Mouse (Mus musculus) lung, adult 2 months (tissue): ENCODE results near the gene Glmp. TPM values are rescaled to one million over a fixed set of nuclear protein-coding genes. Genes with fewer than 3 reads are reported as not detected.

Source experiments
- polyA plus RNA-seq: library from polyadenylated mRNA; depleted of rRNA; stranded (reverse); fragments of >200 nt; gene quantifications from 2 replicates; pipeline ENCODE4 v1.2.3, GENCODE M21; 2012; rRNA removed

Glmp gene
- polyA plus RNA-seq, 1 experiment: 183 TPM

Other genes with a start within 250 kb of the Glmp start
- not detected in 2 replicates for gene Ttc24, start 246.7 kb upstream of the Glmp start, polyA plus RNA-seq
- 1.8 and 2.5 TPM in 2 replicates for gene Iqgap3, start 243.1 kb upstream of the Glmp start, polyA plus RNA-seq
- gene Mef2d, start 182.7 kb upstream of the Glmp start, polyA plus RNA-seq: 87.0 and 94.3 TPM in 2 replicates
- gene Rhbg, start 70.3 kb upstream of the Glmp start, polyA plus RNA-seq: 8.2 and 14.5 TPM in 2 replicates
- 0.40 and 0.49 TPM in 2 replicates for gene Gm38392, start 37.8 kb upstream of the Glmp start, polyA plus RNA-seq
- gene Tsacc, start 28.0 kb upstream of the Glmp start, polyA plus RNA-seq: 2.1 and 3.3 TPM in 2 replicates
- gene Cct3, start 27.9 kb upstream of the Glmp start, polyA plus RNA-seq: 59.5 and 77.6 TPM in 2 replicates
- gene Tmem79, start 11.1 kb downstream of the Glmp start, polyA plus RNA-seq: 12.4 and 31.8 TPM in 2 replicates
- 48.4 and 63.7 TPM in 2 replicates for gene Smg5, start 11.2 kb downstream of the Glmp start, polyA plus RNA-seq
- 19.1 and 29.1 TPM in 2 replicates for gene Paqr6, start 39.6 kb downstream of the Glmp start, polyA plus RNA-seq
- 0.20 and 23.9 TPM in 2 replicates for gene Bglap3, start 47.7 kb downstream of the Glmp start, polyA plus RNA-seq
- gene Bglap2, start 53.7 kb downstream of the Glmp start, polyA plus RNA-seq: 23.0 TPM in 1 of 2 replicates, not detected in the other
- gene Bglap, start 59.4 kb downstream of the Glmp start, polyA plus RNA-seq: not detected in 2 replicates
- gene Pmf1, start 85.3 kb downstream of the Glmp start, polyA plus RNA-seq: 23.4 and 27.0 TPM in 2 replicates
- 18.3 and 25.4 TPM in 2 replicates for gene Slc25a44, start 100.1 kb downstream of the Glmp start, polyA plus RNA-seq
- gene Sema4a, start 136.2 kb downstream of the Glmp start, polyA plus RNA-seq: 52.3 and 58.3 TPM in 2 replicates
- 257 and 302 TPM in 2 replicates for gene Lmna, start 184.9 kb downstream of the Glmp start, polyA plus RNA-seq
- 0.53 and 0.84 TPM in 2 replicates for gene Mex3a, start 207.4 kb downstream of the Glmp start, polyA plus RNA-seq
- 53.0 and 105 TPM in 2 replicates for gene Rab25, start 223.3 kb downstream of the Glmp start, polyA plus RNA-seq
- 116 and 135 TPM in 2 replicates for gene Lamtor2, start 228.1 kb downstream of the Glmp start, polyA plus RNA-seq
- 47.0 and 52.6 TPM in 2 replicates for gene Ubqln4, start 228.7 kb downstream of the Glmp start, polyA plus RNA-seq